Mouse (Mus musculus) heart, embryonic 13.5 days (tissue): ENCODE measurements around the gene Dlgap1. TPM values are rescaled to one million over a fixed set of nuclear protein-coding genes. Genes with fewer than 3 reads are reported as not detected.
A peak's percentile ranks its signal among the peaks of the same experiment; 100 is the strongest.

Experiments used
- ATAC-seq: fragments of 200-750 bp; cut with Nextera tagmentation; 2 replicates; pipeline ENCODE4 v1.8.0; 2017; ENCODE audit warnings: moderate TSS enrichment; ENCODE audit not compliant: insufficient number of reproducible peaks, low FRiP score, low TSS enrichment; ENCODE audit errors: extremely low read depth
- H3K27ac ChIP-seq: fragments of 300-500 bp; sonication (generic); replicated peaks from 2 replicates; pipeline ENCODE4 v1.5.1; 2015; ENCODE audit warnings: moderate library complexity, mild to moderate bottlenecking, inconsistent platforms
- H3K27me3 ChIP-seq: fragments of 300-500 bp; sonication (generic); replicated peaks from 2 replicates; pipeline ENCODE4 v1.6.1; 2015; ENCODE audit warnings: mild to moderate bottlenecking, inconsistent platforms
- H3K36me3 ChIP-seq: fragments of 300-500 bp; sonication (generic); 2 replicates; pipeline ENCODE4 v1.6.1; 2015; ENCODE audit warnings: mild to moderate bottlenecking, inconsistent platforms
- H3K4me1 ChIP-seq: fragments of 300-500 bp; sonication (generic); 2 replicates; pipeline ENCODE4 v1.6.1; 2015; ENCODE audit warnings: inconsistent platforms
- H3K4me2 ChIP-seq: fragments of 300-500 bp; sonication (generic); 2 replicates; pipeline ENCODE4 v1.6.1; 2015; ENCODE audit warnings: inconsistent platforms, mild to moderate bottlenecking, moderate library complexity
- H3K4me3 ChIP-seq: fragments of 300-500 bp; sonication (generic); 2 replicates; pipeline ENCODE4 v1.5.1; 2015; ENCODE audit warnings: moderate library complexity, mild to moderate bottlenecking, inconsistent platforms
- H3K9ac ChIP-seq: fragments of 300-500 bp; sonication (generic); 2 replicates; pipeline ENCODE4 v1.6.1; 2015; ENCODE audit warnings: inconsistent platforms, mild to moderate bottlenecking, moderate library complexity
- H3K9me3 ChIP-seq: fragments of 300-500 bp; sonication (generic); 2 replicates; pipeline ENCODE4 v1.6.1; 2016; ENCODE audit warnings: inconsistent platforms
- WGBS: fragments of 180-500 bp; shearing (Covaris S2); methylation state at CpG from one replicate; pipeline ENCODE4 v1.1.7; 2015; ENCODE audit warnings: mixed read lengths; 5-methylcytosine and 5-hydroxymethylcytosine counted together
- polyA plus RNA-seq: library from polyadenylated mRNA; unstranded; fragments of >200 nt; fragmentation: Nextera tagmentation; extraction: Ambion mirVana; gene quantifications from 2 replicates; pipeline ENCODE4 v1.2.1, GENCODE M21; 2015

Gene Dlgap1
- polyA plus RNA-seq, 1 experiment from 2014 or later, result 0.40 TPM

DNA sequence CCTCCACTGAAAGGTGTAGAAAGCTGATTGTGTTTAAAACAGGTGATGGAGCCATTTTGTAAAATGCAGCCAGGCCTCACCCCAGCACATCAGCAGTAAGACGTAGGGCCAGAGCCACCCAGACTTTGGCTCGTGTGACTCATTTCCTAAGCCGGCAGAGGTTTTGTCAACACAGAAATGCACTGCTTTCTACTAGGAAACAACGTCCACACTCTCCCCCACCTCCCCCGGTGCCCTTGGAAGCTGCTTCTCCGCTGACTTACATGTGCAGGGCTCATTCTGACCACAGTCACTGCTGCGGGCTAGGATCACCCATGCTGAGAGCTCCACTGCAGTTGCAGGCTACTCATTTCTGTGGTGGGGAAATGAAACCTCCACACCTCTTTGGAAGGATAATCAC is 533.1 kb downstream of the Dlgap1 start:
- H3K36me3 ChIP-seq, result no peaks in the 10 kb centered on the region
- 38% methylated on average over 7 of the region's 7 CpGs for WGBS
- ATAC-seq, result no peak
- H3K9me3 ChIP-seq, result no peaks in the 10 kb centered on the region
- H3K27ac ChIP-seq, result no peak overlapping the region
- H3K4me2 ChIP-seq, result no peak overlapping the region
- H3K4me1 ChIP-seq, result no peaks in the 10 kb centered on the region
- H3K9ac ChIP-seq, result no peak overlapping the region
- no peak overlapping the region for H3K4me3 ChIP-seq
- no peaks in the 10 kb centered on the region for H3K27me3 ChIP-seq

DNA sequence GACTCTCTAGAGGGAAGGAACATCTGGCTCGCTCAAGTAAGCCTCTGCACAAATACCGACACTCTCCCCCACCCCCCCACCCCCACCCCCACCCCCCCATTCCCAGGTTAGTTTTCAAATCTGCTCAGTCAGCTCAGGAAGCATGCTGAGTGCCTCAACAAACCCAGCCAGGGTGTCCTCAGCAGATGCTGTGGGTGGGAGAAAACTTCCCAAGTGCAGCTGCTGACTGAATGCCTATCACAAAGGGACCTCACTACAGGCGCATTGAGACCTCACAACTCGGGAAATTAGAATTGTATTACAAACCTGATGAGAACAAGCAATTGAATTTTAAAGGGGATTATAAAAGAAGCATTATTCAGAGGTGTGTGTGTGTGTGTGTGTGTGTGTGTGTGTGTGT is 538.9 kb downstream of the Dlgap1 start:
- Histone ChIP-seq H3K9ac (no peak overlapping the region), H3K36me3 (no peaks in the 10 kb centered on the region), H3K4me2 (no peak overlapping the region), H3K4me1 (no peaks in the 10 kb centered on the region), H3K4me3 (no peak overlapping the region), H3K27ac (no peak overlapping the region), H3K9me3 (no peaks in the 10 kb centered on the region), H3K27me3 (no peaks in the 10 kb centered on the region)
- 49% methylated on average over 4 of the region's 4 CpGs for WGBS
- no peak for ATAC-seq

DNA sequence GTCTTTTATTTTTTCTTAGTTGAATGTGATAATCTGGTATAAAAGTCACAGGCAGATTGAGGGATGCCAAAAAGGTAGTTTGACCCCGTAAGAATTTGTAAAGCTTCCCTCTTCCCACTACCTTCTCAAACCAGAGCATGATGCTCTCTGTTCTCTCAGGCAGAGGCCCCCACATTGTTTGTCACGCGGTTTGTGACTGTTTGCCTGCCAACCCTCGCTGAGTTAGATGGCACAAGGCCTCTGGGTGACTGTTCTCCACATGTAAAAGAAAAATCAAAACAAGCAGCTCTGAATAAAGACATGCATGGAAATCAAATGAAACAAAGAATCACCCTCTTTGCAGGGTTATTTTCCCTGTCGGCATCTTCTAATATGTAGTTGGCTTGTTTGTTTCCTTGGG is 541.6 kb downstream of the Dlgap1 start:
- Histone ChIP-seq H3K27me3 (no peaks in the 10 kb centered on the region), H3K9me3 (no peaks in the 10 kb centered on the region), H3K4me2 (no peak overlapping the region), H3K4me1 (no peaks in the 10 kb centered on the region), H3K27ac (no peak overlapping the region), H3K4me3 (no peak overlapping the region), H3K9ac (no peak overlapping the region), H3K36me3 (no peaks in the 10 kb centered on the region)
- ATAC-seq, result no peak
- WGBS, result 75% methylated on average over 5 of the region's 5 CpGs

DNA sequence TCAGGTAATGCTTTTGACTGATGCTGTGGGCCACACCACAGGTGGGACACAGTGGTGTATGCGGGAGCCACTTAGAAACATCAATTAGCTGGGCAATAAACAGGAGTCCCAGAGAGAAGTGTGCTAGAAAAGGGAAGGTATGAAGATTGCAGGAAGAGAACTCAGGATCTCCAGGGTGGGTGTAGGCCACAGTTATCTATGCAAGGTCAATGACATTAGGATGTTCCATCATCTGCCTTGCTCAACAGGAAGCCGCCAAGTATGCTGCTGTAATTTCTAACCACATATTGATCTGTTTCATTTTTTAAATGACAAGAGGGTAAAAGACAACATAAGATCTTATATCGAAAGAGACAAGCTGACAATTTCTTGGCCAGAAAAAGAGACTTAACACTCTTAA is 542.5 kb downstream of the Dlgap1 start:
- WGBS, result 78% methylated on average over 3 of the region's 3 CpGs
- Histone ChIP-seq H3K36me3 (no peaks in the 10 kb centered on the region), H3K4me2 (no peak overlapping the region), H3K27me3 (no peaks in the 10 kb centered on the region), H3K9me3 (no peaks in the 10 kb centered on the region), H3K4me1 (no peaks in the 10 kb centered on the region), H3K4me3 (no peak overlapping the region), H3K27ac (no peak overlapping the region), H3K9ac (no peak overlapping the region)
- ATAC-seq, result no peak

DNA sequence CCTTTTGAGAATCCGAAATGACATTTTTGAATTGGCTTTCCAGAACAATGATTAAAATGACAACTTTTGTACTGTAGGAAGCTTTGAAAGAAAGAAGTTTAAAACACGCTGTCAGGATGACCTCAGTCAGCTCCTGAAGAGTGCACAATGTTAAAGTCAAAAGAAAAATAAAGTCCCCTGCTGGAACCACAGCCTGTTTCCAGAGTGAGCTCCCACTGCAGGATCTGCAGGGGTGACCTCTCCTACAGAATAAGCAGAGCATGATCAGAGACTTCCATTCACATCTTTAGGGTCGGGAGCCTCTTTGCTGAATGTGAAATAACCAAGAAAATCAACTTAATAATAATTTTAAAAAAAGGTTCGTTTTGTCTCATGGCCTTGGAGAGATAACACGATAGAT is 544.9 kb downstream of the Dlgap1 start:
- H3K4me2 ChIP-seq, result no peak overlapping the region
- H3K4me1 ChIP-seq, result no peaks in the 10 kb centered on the region
- no peaks in the 10 kb centered on the region for H3K36me3 ChIP-seq
- no peak overlapping the region for H3K9ac ChIP-seq
- H3K27me3 ChIP-seq, result no peaks in the 10 kb centered on the region
- no peak for ATAC-seq
- no peak overlapping the region for H3K27ac ChIP-seq
- WGBS, result 77% methylated on average over 5 of the region's 5 CpGs
- H3K9me3 ChIP-seq, result 0 out of 2 replicates have a peak, but pooled peaks cover 6% of the 10 kb centered on the region
- no peak overlapping the region for H3K4me3 ChIP-seq

DNA sequence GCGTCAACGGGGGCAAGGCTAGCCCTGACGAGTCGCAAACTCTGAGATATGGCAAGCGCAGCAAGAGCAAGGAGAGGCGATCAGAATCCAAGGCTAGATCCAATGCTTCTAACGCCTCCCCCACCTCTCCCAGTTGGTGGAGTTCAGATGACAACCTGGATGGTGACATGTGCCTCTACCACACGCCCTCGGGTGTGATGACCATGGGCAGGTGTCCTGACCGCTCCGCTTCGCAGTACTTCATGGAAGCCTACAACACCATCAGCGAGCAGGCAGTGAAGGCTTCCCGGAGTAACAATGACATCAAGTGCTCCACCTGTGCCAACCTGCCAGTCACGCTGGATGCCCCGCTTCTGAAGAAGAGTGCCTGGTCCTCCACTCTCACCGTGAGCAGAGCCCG is 547.6 kb downstream of the Dlgap1 start:
- ATAC-seq, result no peak
- WGBS, result 75% methylated on average over 18 of the region's 18 CpGs
- no peak overlapping the region for H3K27ac ChIP-seq
- H3K36me3 ChIP-seq, result no peaks in the 10 kb centered on the region
- no peaks in the 10 kb centered on the region for H3K4me1 ChIP-seq
- H3K9me3 ChIP-seq, result 0 out of 2 replicates have a peak, but pooled peaks cover 6% of the 10 kb centered on the region
- H3K4me2 ChIP-seq, result no peak overlapping the region
- H3K4me3 ChIP-seq, result no peak overlapping the region
- no peaks in the 10 kb centered on the region for H3K27me3 ChIP-seq
- H3K9ac ChIP-seq, result no peak overlapping the region

DNA sequence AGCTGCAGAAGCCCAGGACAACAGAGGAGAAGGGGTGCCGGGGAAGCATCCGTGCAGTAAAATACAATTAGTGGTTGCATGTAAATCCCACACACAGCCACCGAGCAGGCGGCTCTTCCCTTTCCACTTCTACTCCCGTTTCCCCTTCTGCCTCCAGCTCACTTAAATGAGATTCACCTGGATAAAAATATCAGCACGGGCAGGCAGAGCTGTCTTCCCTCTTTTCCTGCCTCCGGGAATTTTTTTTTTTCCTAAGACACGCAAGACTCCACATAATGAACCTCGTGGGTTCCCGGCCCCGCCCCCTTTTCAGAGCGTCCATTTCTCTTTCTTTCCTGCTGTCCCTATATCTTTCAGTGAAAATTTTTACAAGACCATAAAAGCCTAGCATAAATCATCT is 548.5 kb downstream of the Dlgap1 start:
- Histone ChIP-seq H3K9ac (no peak overlapping the region), H3K4me2 (no peak overlapping the region), H3K27ac (no peak overlapping the region), H3K36me3 (no peaks in the 10 kb centered on the region), H3K27me3 (no peaks in the 10 kb centered on the region), H3K4me3 (no peak overlapping the region), H3K4me1 (peaks cover 5% of the 10 kb centered on the region; the same call in 1 of the 2 replicates), H3K9me3 (0 out of 2 replicates have a peak, but pooled peaks cover 6% of the 10 kb centered on the region)
- WGBS, result 78% methylated on average over 12 of the region's 12 CpGs
- ATAC-seq, result no peak

DNA sequence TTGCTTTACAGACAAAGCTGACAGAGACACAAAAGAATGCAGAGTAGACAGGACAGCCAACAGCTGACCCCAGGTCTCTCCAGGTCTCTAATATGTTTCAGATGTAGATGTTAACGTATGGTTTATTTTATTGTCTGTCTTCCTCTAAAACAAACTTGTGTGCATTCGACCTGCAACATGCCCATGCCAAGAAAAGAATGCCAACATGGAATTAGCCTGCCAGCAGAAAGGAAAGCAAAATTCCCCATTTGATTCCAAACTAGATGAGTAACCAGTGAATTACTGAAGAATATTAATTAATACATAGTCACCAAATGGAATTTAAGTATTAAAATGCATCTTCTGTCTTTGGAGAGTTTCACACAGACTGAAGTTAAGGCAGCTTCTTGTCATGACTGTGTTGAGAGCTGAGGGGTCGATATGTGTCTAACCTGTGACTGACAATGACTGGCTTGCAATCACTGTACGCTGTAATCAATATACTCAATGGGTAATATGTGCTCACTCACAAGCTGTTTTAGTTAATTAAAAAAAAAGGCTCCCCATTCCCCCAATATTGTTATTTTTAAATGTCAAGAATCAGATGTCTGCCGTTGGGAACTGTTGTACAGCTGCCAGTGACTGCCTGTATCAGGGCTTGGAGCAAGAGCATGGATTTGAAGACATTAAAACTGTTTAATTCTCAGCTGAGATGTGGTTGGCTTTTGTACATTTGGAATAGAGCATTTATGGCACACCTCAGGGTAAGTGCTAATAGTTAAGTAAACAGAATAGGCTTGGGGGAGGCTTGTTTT is 552.4 kb downstream of the Dlgap1 start:
- H3K27me3 ChIP-seq, result no peaks in the 10 kb centered on the region
- H3K4me1 ChIP-seq, result peaks cover 5% of the 10 kb centered on the region; the same call in 1 of the 2 replicates
- 0 out of 2 replicates have a peak, but pooled peaks cover 6% of the 10 kb centered on the region for H3K9me3 ChIP-seq
- no peak overlapping the region for H3K4me3 ChIP-seq
- H3K4me2 ChIP-seq, result no peak overlapping the region; the same call in 1 of the 2 replicates
- no peak overlapping the region for H3K27ac ChIP-seq
- 61% methylated on average over 5 of the region's 5 CpGs for WGBS
- no peak for ATAC-seq
- H3K9ac ChIP-seq, result no peak overlapping the region
- no peaks in the 10 kb centered on the region for H3K36me3 ChIP-seq

DNA sequence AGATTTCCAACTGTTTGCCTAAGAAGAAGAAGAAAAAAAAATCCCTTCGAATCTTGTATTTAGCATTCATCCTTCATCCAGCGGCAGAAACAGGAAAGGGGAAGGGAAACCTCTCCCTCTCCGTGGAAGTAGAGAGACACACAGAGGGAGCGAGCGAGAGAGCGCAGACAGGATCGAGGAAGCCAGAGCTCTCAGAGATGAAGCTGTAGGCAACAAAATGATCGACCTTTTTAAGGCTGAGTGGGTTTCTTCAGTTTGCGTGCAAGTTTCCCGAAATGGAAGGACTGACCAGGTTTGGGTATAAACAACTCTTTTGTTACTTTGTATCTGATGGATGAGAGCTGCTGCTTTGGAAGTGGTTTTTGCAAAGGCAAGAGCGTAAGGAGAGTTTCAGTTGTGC is 553.1 kb downstream of the Dlgap1 start:
- Histone ChIP-seq H3K4me2 (peak overlapping the region; percentile 46), H3K4me3 (no peak overlapping the region), H3K9me3 (0 out of 2 replicates have a peak, but pooled peaks cover 3% of the 10 kb centered on the region), H3K36me3 (no peaks in the 10 kb centered on the region), H3K27me3 (0 out of 2 replicates have a peak, but pooled peaks cover 3% of the 10 kb centered on the region), H3K9ac (0 out of 2 replicates have a peak overlapping the region, but pooled peaks have one; percentile 30), H3K27ac (no peak overlapping the region), H3K4me1 (peaks cover 5% of the 10 kb centered on the region; the same call in 1 of the 2 replicates)
- WGBS, result 36% methylated on average over 11 of the region's 11 CpGs
- no peak for ATAC-seq

DNA sequence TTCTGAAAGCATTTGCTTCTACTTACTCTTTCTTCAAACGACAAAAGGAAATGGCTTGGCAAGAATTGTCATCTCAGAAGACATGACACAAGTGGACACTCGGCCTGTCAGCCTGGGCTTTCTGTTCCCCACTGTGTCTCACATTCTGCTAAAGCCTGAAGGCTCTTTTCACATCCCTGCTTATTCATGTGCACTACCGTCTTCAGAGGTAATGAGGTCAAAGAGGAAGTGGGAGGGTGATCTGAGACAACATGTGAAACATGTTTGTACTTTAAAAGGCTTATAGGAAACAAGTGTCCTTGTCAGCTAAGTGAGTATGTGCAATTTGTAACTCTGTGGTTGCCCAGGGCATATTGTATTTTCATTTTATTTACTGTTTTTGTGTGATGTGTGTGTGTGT is 557.1 kb downstream of the Dlgap1 start:
- H3K36me3 ChIP-seq, result no peaks in the 10 kb centered on the region
- no peak overlapping the region for H3K9ac ChIP-seq
- peaks cover 3% of the 10 kb centered on the region; the same call in 1 of the 2 replicates for H3K27me3 ChIP-seq
- H3K4me2 ChIP-seq, result no peak overlapping the region
- 51% methylated on average over 3 of the region's 3 CpGs for WGBS
- no peaks in the 10 kb centered on the region for H3K9me3 ChIP-seq
- H3K4me3 ChIP-seq, result no peak overlapping the region
- ATAC-seq, result no peak
- peaks cover 14% of the 10 kb centered on the region for H3K4me1 ChIP-seq
- no peak overlapping the region for H3K27ac ChIP-seq

DNA sequence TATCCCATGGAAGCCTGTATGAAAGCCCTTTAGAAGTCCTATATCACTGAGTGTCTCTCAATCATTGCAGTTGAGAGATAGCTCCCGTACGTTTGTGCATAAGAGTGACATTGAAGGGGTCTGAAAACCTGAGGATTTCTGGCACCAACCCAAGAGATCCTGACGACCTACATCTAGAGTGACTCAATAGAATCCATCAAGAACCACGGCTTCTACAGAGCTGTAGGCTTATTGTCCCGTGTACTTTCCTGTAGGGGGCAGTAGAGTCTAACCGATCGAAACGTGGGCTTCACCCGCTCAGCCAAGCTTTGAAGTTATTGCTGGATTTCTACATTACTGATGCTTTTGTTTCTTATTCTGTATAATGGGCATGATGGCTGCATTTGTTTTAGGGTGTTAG is 558.2 kb downstream of the Dlgap1 start:
- Histone ChIP-seq H3K4me2 (no peak overlapping the region), H3K4me3 (no peak overlapping the region), H3K36me3 (no peaks in the 10 kb centered on the region), H3K9ac (no peak overlapping the region), H3K4me1 (peaks cover 11% of the 10 kb centered on the region), H3K9me3 (no peaks in the 10 kb centered on the region), H3K27me3 (peaks cover 3% of the 10 kb centered on the region; the same call in 1 of the 2 replicates), H3K27ac (no peak overlapping the region)
- 16% methylated on average over 9 of the region's 9 CpGs for WGBS
- ATAC-seq, result no peak
